Mouse (Mus musculus): ENCODE measurements around the gene Clec4f. TPM values are rescaled to one million over a fixed set of nuclear protein-coding genes. Genes with fewer than 3 reads are reported as not detected.

The Clec4f gene
- under 1 TPM; 0.27 to 0.57 TPM for total RNA-seq (2021)
- polyA plus RNA-seq (2012; rRNA removed) = 0.23 TPM in 1 of 2 replicates, not detected in the other
- long read RNA-seq = 0 reads

GRCm38 (mm10) chr6:83656087-83656486 is at the start of gene Clec4f:
Clec4f (minus strand) TSS chr6:83656187.
- Histone ChIP-seq H3K27me3 (ENCODE audit: control insufficient read depth, insufficient read depth, low read length) (no peaks in the 10 kb centered on the region), H3K27ac (no peak within 1 kb of the TSS), H3K9ac (ENCODE audit: low read depth, low read length) (no peak within 1 kb of the TSS), H3K79me2 (replicated peaks; ENCODE audit: control insufficient read depth, insufficient read depth, low read length) (no peaks in the 10 kb centered on the region), H3K4me1 (ENCODE audit: control insufficient read depth, insufficient read depth, low read length) (no peaks in the 10 kb centered on the region), H3K36me3 (ENCODE audit: control insufficient read depth, insufficient read depth, low read length) (no peaks in the 10 kb centered on the region), H3K4me3 (no peak within 1 kb of the TSS)
- no peak for DNase-seq
- intact Hi-C loops (cut with DNase I) = no loop called here
- 97% methylated on average over 2 of the region's 2 CpGs for WGBS
- TF ChIP-seq EP300 (IDR thresholded peaks at IDR 0.05; ENCODE audit: insufficient read depth, low read depth, low read length) (no peak), POLR2A (IDR thresholded peaks at IDR 0.05; ENCODE audit: insufficient read depth, low read depth, low read length) (no peak), CTCF (IDR thresholded peaks at IDR 0.05) (no peak)

- Histone ChIP-seq H3K4me3 (no peak overlapping the region), H3K27ac (no peak overlapping the region), H3K36me3 (ENCODE audit: control insufficient read depth, insufficient read depth, low read length) (no peaks in the 10 kb centered on the region), H3K79me2 (replicated peaks; ENCODE audit: control insufficient read depth, insufficient read depth, low read length) (no peaks in the 10 kb centered on the region), H3K4me1 (ENCODE audit: control insufficient read depth, insufficient read depth, low read length) (no peaks in the 10 kb centered on the region), H3K27me3 (ENCODE audit: control insufficient read depth, insufficient read depth, low read length) (peaks cover 27% of the 10 kb centered on the region), H3K9ac (ENCODE audit: low read depth, low read length) (no peak overlapping the region)
- TF ChIP-seq EP300 (IDR thresholded peaks at IDR 0.05; ENCODE audit: insufficient read depth, low read depth, low read length) = no peak
- TF ChIP-seq POLR2A (IDR thresholded peaks at IDR 0.05; ENCODE audit: insufficient read depth, low read depth, low read length) = no peak
- no peak for TF ChIP-seq CTCF (IDR thresholded peaks at IDR 0.05)
- WGBS = 29% methylated on average over 5 of the region's 5 CpGs
- intact Hi-C loops (cut with DNase I) = no loop called here
- no peak for DNase-seq
Observed at GRCm38 (mm10) chr6:83704701-83705100, 48.7 kb upstream of the Clec4f start.

GRCm38 (mm10) chr6:83704294-83704693 is 48.3 kb upstream of the Clec4f start:
- no peak for TF ChIP-seq CTCF (IDR thresholded peaks at IDR 0.05)
- Histone ChIP-seq H3K9ac (ENCODE audit: low read depth, low read length) (no peak overlapping the region), H3K79me2 (replicated peaks; ENCODE audit: control insufficient read depth, insufficient read depth, low read length) (no peaks in the 10 kb centered on the region), H3K4me1 (ENCODE audit: control insufficient read depth, insufficient read depth, low read length) (no peaks in the 10 kb centered on the region), H3K27ac (no peak overlapping the region), H3K4me3 (no peak overlapping the region), H3K27me3 (ENCODE audit: control insufficient read depth, insufficient read depth, low read length) (peaks cover 23% of the 10 kb centered on the region), H3K36me3 (ENCODE audit: control insufficient read depth, insufficient read depth, low read length) (no peaks in the 10 kb centered on the region)
- intact Hi-C loops (cut with DNase I) = no loop called here
- no peak for DNase-seq
- 13% methylated on average over 1 of the region's 1 CpGs for WGBS

DNA sequence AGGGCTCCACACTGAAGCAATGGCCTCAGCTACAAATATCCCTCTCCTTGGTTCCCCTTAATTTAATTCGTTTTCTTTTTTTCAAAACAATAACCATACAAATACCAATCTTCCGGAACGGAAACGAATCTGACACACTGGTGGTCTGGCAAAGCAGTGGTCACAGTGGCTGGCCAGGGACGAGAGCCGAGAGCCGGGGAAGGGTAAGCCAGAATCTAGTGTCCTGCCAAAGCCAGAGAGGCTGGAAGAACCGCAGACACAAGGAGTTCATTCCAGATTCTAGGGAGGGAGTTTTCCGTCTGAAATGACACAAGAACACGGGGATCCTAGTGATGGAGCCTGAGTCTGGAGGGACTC is 47.7 kb upstream of the Clec4f start:
- H3K27me3 ChIP-seq (ENCODE audit: control insufficient read depth, insufficient read depth, low read length) = peaks cover 24% of the 10 kb centered on the region
- WGBS = 5% methylated on average over 10 of the region's 10 CpGs

DNA sequence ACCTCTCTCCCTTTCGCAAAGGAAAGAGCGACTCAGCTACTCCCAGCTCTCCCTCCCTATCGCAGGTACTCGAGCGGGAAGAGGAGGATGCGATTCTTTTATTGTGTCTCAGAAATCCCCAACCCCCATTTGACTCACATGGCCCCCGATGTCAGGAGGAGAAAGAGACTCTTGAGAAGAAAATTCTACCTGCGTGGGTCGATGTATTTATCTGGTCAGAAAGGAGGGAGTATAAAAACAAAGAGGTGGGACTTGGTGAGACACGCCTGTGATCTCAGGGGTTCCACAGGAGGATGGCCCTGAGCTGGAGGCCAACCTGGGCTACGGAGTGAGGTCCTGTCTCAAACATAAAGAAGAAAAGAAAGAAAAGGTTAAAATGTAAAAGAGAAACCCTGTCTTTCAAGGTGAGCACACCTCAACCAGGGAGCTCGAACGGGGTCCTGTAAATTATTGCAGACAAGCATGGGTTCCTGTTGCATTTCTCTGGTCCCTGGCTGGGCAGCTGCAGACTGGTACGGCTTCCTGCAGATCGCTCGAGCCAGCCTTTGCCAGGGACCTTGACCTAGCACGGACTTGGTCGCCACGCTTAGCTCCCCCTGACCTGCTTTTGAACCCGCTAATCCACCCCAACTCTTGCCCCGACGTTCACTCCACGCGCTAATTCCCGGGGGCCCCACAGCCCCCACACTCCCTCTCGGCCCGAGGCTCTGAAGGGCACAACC is 47.2 kb upstream of the Clec4f start:
- 4% methylated on average over 27 of the region's 27 CpGs for WGBS
- H3K36me3 ChIP-seq (ENCODE audit: control insufficient read depth, insufficient read depth, low read length) = no peaks in the 10 kb centered on the region
- H3K27ac ChIP-seq = no peak overlapping the region
- H3K4me3 ChIP-seq = no peak overlapping the region
- H3K27me3 ChIP-seq (ENCODE audit: control insufficient read depth, insufficient read depth, low read length) = peaks cover 27% of the 10 kb centered on the region
- H3K4me1 ChIP-seq (ENCODE audit: control insufficient read depth, insufficient read depth, low read length) = no peaks in the 10 kb centered on the region
- TF ChIP-seq EP300 (IDR thresholded peaks at IDR 0.05; ENCODE audit: insufficient read depth, low read depth, low read length) (no peak), POLR2A (IDR thresholded peaks at IDR 0.05; ENCODE audit: insufficient read depth, low read depth, low read length) (no peak), CTCF (IDR thresholded peaks at IDR 0.05) (no peak)
- DNase-seq = no peak
- H3K9ac ChIP-seq (ENCODE audit: low read depth, low read length) = no peak overlapping the region
- intact Hi-C loops (cut with DNase I) = no loop called here
- no peaks in the 10 kb centered on the region for H3K79me2 ChIP-seq (replicated peaks; ENCODE audit: control insufficient read depth, insufficient read depth, low read length)

More for the DNA sequence above, 47.7 kb upstream of the Clec4f start:
- intact Hi-C loops (cut with DNase I) = no loop called here
- no peaks in the 10 kb centered on the region for H3K4me1 ChIP-seq (ENCODE audit: control insufficient read depth, insufficient read depth, low read length)
- H3K4me3 ChIP-seq = no peak overlapping the region
- DNase-seq = no peak
- H3K27ac ChIP-seq = no peak overlapping the region
- no peaks in the 10 kb centered on the region for H3K79me2 ChIP-seq (replicated peaks; ENCODE audit: control insufficient read depth, insufficient read depth, low read length)
- no peak for TF ChIP-seq CTCF (IDR thresholded peaks at IDR 0.05)
- no peak for TF ChIP-seq EP300 (IDR thresholded peaks at IDR 0.05; ENCODE audit: insufficient read depth, low read depth, low read length)
- TF ChIP-seq POLR2A (IDR thresholded peaks at IDR 0.05; ENCODE audit: insufficient read depth, low read depth, low read length) = no peak
- no peaks in the 10 kb centered on the region for H3K36me3 ChIP-seq (ENCODE audit: control insufficient read depth, insufficient read depth, low read length)
- no peak overlapping the region for H3K9ac ChIP-seq (ENCODE audit: low read depth, low read length)

DNA sequence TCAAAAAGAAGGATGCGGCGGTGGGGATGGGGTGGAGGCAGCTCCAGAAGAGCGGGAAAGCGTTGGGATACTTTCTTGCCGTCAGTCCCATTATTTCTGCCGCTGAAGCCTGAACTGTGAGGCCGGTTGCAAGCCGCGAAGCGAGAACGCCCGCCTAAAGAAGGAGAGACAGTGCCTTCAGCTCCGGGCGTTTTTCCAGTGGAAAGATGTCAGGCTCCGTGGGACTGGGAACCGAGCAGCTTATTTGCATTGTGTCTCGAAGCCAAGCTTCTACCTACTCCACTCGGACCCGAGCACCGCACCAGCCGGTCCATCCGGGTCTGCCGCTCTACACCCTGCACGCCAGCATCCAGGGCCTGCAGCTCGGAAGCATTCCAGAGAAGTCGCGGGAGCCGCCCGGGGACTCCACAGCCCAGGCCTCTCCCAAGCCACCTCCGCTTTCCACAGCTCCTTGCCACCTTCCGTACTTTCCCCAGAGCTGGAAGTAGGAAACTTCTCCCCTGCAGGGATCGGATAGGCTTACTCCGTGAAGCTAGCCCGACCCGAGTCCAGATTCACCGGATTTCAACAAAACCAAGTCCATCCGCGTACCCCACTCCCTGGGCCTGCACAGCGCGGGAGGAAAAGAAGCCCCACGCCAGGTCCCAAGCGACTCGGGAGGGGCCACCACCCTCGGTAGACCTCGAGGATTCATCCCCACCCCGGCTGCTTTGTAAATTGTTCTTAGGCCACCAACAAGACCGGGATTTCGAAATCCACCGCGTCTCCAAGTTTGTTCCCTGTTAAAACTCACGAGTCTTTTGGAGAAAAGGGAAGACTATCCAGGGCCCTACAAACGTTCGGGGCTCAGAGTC is 46.4 kb upstream of the Clec4f start:
- intact Hi-C loops (cut with DNase I) = no loop called here
- DNase-seq = no peak
- H3K9ac ChIP-seq (ENCODE audit: low read depth, low read length) = no peak overlapping the region
- H3K27me3 ChIP-seq (ENCODE audit: control insufficient read depth, insufficient read depth, low read length) = peaks cover 29% of the 10 kb centered on the region
- 3% methylated on average over 53 of the region's 53 CpGs for WGBS
- no peak overlapping the region for H3K27ac ChIP-seq
- no peak overlapping the region for H3K4me3 ChIP-seq
- H3K4me1 ChIP-seq (ENCODE audit: control insufficient read depth, insufficient read depth, low read length) = no peaks in the 10 kb centered on the region
- no peaks in the 10 kb centered on the region for H3K79me2 ChIP-seq (replicated peaks; ENCODE audit: control insufficient read depth, insufficient read depth, low read length)
- H3K36me3 ChIP-seq (ENCODE audit: control insufficient read depth, insufficient read depth, low read length) = no peaks in the 10 kb centered on the region
- TF ChIP-seq CTCF (IDR thresholded peaks at IDR 0.05) (no peak), EP300 (IDR thresholded peaks at IDR 0.05; ENCODE audit: insufficient read depth, low read depth, low read length) (no peak), POLR2A (IDR thresholded peaks at IDR 0.05; ENCODE audit: insufficient read depth, low read depth, low read length) (no peak)
